Mouse (Mus musculus) cerebellum, adult 2 months (tissue): Measurements from ENCODE around the gene Irx1. TPM values are rescaled to one million over a fixed set of nuclear protein-coding genes. Genes with fewer than 3 reads are reported as not detected.

Experiments used
- DNase-seq, 2 experiments: peaks; one replicate each; pipeline ENCODE4 v3.0.0; 2021
- H3K27ac ChIP-seq: fragments of 200-500 bp; 2 replicates; pipeline ENCODE4 v1.5.1; 2012; ENCODE audit warnings: low read length, control low read depth, inconsistent platforms; ENCODE audit not compliant: insufficient read depth
- H3K27me3 ChIP-seq: fragments of 200-500 bp; 2 replicates; pipeline ENCODE4 v1.6.1; 2012; ENCODE audit warnings: inconsistent platforms, mild to moderate bottlenecking, low read length, moderate library complexity; ENCODE audit not compliant: control insufficient read depth, insufficient read depth
- H3K4me1 ChIP-seq: fragments of 200-500 bp; 2 replicates; pipeline ENCODE4 v1.6.1; 2011; ENCODE audit warnings: low read length; ENCODE audit not compliant: control insufficient read depth, insufficient read depth
- H3K4me3 ChIP-seq: fragments of 200-500 bp; replicated peaks from 2 replicates; pipeline ENCODE3; 2011; ENCODE audit warnings: mild to moderate bottlenecking, low read depth, low read length, control low read depth; ENCODE audit not compliant: insufficient read depth
- CTCF ChIP-seq: fragments of 200-500 bp; IDR thresholded peaks from 2 replicates; pipeline ENCODE4 v1.5.1; 2011; ENCODE audit warnings: low read depth, mild to moderate bottlenecking, control low read depth, low read length, moderate library complexity, borderline replicate concordance; ENCODE audit not compliant: insufficient read depth
- POLR2A ChIP-seq: fragments of 200-500 bp; IDR thresholded peaks from 2 replicates; pipeline ENCODE4 v1.6.1; 2011; ENCODE audit warnings: low read length, control low read depth, borderline replicate concordance; ENCODE audit not compliant: insufficient read depth
- WGBS: fragments of 180-500 bp; shearing (Covaris S2); methylation state at CpG from one replicate; pipeline ENCODE4 v1.1.7; 2018; 5-methylcytosine and 5-hydroxymethylcytosine counted together
- polyA plus RNA-seq: library from polyadenylated mRNA; depleted of rRNA; stranded (reverse); fragments of >200 nt; gene quantifications from 2 replicates; pipeline ENCODE4 v1.2.3, GENCODE M21; 2012; rRNA removed

The Irx1 gene
- polyA plus RNA-seq: 21.2 and 22.4 TPM in 2 replicates

DNA sequence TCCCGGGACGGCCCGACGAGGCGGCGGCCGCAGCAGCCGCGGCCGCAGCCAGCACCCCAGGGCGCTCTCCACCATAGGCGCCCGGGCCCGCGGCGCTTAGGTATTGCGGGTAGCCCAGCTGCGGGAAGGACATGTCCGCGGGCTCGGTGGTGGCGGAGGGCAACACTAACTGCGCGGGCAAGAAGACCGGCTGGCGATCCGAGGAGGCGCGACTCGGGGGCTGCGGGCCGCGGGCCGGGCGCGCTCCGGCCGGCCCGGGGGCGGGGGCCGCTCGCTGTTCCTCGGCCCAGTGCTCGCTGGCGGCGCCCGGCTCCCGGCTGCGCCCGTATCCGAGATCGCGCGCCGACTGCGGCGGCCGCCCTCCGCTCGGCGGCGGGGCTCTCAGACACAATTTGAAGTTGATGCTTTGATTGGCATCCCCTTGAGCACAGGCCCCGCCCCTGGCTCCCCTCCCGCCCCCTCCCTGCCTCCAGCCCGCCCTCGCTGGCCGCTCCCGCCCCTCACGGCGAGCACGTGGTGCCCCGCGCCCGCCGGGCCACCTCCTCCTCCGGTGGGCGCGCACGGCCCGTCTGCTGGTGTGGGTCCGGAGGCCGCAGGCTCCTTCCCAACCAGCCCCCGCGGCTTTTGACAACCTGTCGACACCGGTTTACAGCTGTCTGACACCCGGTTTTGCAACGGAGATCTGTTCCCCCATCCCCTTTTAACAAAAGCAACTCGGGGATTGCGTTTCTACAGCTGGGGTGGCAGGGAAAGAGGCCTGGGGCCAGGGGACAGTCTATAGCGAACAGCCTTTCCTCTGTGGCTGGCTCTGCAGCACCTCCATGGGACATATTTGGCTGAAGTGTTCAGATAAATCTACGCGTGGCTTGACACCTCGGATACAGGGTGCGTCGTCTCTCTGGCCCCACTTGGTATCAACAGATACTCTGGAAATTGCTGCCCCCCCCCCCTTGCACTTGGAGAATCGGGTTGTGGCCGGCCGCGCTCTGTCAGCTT, at the start of gene Irx1:
TSS of gene Irx1 (minus strand) at position 368 of the 996 bp plus-strand sequence.
- no peaks in the 10 kb centered on the region; the same call in 1 of the 2 replicates for H3K4me1 ChIP-seq
- TF ChIP-seq POLR2A (no peak), CTCF (no peak)
- WGBS: under 1% methylated on average over 98 of the region's 100 CpGs
- H3K27ac ChIP-seq: no peak within 1 kb of the TSS
- H3K27me3 ChIP-seq: peaks cover 8% of the 10 kb centered on the region; the same call in 1 of the 2 replicates
- peak within 1 kb of the TSS; percentile 23 for H3K4me3 ChIP-seq
- DNase-seq: peak in 1 of 2 experiments; percentile 28

DNA sequence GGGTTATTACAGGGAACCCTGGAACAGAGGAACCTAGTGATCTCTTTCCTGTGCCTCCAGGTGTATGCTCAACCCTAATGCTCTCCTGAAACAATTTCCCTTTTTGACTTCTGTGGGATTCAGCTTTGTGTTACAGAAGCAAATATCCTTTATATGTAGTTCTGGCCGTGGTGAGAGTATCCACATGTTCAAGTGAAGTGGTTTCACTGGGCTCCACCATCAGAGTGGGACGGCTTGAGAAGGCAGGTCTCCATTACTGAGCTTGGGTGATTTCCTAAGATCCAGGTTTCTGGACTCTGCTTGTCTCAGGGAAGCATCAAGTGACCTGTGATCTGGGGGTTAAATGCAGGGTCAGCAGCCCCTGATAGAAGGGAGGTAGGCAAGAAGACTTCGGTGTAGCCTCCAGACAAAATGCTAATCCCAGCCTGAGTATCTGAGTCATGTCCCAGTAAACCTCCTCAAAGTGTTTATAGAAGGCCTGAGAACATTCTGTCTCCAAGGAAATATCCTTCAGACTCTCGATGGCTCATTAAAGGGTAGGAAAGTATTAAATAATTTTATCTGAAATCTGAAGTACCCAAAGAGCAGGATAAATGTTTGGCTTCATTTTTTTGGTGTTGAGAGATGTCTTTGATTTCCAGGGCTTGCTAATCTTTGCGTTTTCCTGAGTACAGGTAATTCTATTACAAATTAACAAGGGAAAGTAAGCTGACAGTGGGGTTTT, 16.6 kb upstream of the Irx1 start:
- Histone ChIP-seq H3K4me1 (no peaks in the 10 kb centered on the region), H3K27me3 (no peaks in the 10 kb centered on the region), H3K4me3 (no peak overlapping the region), H3K27ac (no peak overlapping the region)
- 67% methylated on average over 5 of the region's 5 CpGs for WGBS
- DNase-seq: no peak
- TF ChIP-seq POLR2A: no peak
- TF ChIP-seq CTCF: no peak

DNA sequence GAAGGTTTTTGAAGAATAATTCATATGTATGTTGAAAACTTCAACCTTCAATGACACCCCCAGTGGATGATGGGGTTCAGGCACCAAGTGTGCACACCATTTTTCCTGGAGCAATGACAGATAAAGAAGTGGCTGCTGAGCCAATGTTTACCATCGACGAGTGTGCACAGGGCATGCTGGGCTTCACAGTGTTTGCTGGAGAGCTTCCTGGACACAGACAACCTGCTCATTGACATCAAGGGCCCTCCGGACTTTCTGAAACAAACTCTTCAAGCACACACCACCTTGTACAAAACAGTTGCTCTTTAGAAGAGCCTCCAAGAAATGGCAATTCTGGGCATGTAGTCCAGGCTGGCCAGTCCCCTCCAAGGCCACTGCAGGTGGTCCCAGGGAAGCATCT, 12.2 kb upstream of the Irx1 start:
- no peak overlapping the region for H3K4me3 ChIP-seq
- no peak for DNase-seq
- TF ChIP-seq CTCF: no peak
- no peak for TF ChIP-seq POLR2A
- no peak overlapping the region for H3K27ac ChIP-seq
- no peaks in the 10 kb centered on the region for H3K27me3 ChIP-seq
- no peaks in the 10 kb centered on the region for H3K4me1 ChIP-seq
- 68% methylated on average over 3 of the region's 3 CpGs for WGBS

DNA sequence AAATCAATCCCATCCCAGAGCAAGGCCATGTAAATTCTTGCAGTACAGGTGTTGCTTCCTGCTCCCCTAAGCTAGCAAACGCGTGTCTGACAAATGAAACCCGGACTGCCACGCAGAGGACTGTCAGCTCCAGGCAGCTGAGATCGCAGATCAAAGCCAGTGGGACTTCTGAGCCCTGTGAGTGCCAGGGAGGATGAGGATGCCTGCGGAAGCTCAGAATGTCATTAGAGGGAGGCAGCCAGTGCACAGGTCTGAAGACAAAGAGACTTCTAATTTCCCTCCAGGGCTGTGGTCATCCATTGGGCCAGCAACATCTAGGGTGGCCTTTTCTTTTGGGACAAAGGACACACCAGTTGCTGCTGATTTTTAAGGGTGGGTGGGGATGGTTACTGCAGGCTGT, 4.8 kb upstream of the Irx1 start:
- Histone ChIP-seq H3K27me3 (peaks cover 5% of the 10 kb centered on the region; the same call in 1 of the 2 replicates), H3K4me1 (no peaks in the 10 kb centered on the region), H3K27ac (no peak overlapping the region), H3K4me3 (no peak overlapping the region)
- no peak for DNase-seq
- 4% methylated on average over 6 of the region's 6 CpGs for WGBS
- no peak for TF ChIP-seq POLR2A
- TF ChIP-seq CTCF: no peak

DNA sequence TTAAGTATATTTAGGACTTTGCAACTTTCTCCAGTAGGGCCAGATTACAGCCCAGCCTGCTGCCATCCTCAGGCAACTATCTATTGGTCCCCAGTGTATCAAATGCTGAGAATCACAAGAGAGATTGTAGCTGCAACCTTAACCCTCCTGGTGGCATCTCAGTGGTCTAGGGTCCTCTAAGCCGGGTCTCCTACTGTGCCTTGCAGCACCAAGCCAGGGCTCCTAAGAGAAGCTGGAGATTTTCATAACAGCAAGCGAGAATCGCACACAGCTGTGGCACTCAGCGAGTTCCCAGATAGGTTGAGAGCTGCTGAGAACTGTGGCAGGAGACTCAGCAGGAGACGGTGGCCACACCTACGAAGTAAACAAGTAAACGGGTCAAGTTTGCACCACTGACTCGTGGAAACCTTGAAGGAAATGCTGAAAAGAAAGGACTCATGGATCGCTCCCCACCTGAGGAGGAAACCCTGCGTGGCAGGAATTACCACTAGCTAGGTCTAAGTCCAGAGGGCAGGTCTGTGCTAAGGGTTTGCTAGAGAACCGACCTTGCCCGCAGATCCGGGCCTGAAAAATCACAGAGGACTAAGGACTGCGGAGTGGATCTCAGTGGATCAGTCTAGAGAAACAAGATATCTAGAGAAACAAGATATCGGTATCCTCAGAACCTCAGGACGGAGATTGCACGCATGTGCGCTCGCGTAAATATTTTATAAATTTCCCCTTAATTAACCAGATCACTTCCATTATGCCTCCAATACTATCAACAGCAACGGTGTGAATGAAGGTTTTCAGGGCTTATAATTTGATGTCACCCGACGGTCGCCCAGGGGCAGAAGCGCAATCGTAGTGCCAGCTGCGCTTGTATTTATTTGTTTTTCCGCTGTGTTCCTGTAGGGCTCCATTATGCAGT, 4.1 kb upstream of the Irx1 start:
- Histone ChIP-seq H3K27me3 (peaks cover 5% of the 10 kb centered on the region; the same call in 1 of the 2 replicates), H3K4me1 (no peaks in the 10 kb centered on the region), H3K27ac (no peak overlapping the region), H3K4me3 (no peak overlapping the region)
- DNase-seq: no peak
- TF ChIP-seq POLR2A: no peak
- no peak for TF ChIP-seq CTCF
- 14% methylated on average over 28 of the region's 28 CpGs for WGBS

DNA sequence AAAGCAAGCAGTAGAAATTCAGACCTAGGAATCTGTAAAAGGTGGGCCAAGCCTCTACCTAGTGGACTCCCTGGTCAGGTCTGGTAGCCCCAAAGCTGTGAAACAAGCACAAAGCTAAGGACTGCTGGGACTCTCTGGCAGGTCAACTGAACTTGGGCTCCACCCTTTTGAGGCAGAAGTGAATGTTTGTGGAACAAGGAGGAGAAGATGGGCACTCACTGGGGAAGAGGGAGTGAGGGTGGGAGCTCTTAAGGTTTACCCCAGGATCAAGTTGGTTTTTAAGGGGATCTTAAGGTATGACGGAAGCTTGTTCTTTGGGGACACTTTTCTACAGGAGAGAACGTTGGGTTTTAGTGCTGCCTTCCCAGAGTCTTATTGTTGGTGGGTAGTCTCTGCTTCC, 3.1 kb upstream of the Irx1 start:
- Histone ChIP-seq H3K27ac (no peak overlapping the region), H3K4me3 (no peak overlapping the region), H3K4me1 (no peaks in the 10 kb centered on the region), H3K27me3 (peaks cover 5% of the 10 kb centered on the region; the same call in 1 of the 2 replicates)
- WGBS: 72% methylated on average over 2 of the region's 2 CpGs
- DNase-seq: no peak
- TF ChIP-seq POLR2A (no peak), CTCF (no peak)

DNA sequence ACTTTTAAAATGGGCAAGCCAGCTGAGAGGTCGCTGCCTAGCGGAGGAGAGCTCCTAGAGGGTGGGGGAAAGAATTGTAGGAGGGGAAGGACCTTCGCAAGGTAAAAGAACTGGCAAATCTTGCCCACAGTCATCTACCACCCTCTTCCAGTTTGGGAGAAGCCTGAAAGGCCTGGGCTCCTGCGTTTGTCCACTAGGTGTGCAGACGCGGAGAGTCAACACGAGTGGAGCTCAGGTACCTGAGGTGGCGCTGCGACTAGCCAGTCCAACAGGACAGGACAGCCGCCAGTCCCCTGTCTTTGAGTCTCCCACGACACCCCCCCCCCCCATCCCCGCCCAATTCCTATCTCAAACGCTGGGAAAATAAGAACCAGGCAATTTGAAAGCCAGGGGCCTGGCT, 843 bp upstream of the Irx1 start:
- TF ChIP-seq POLR2A (no peak), CTCF (no peak)
- WGBS: 10% methylated on average over 13 of the region's 13 CpGs
- no peaks in the 10 kb centered on the region; the same call in 1 of the 2 replicates for H3K4me1 ChIP-seq
- DNase-seq: no peak
- no peak overlapping the region for H3K27ac ChIP-seq
- H3K27me3 ChIP-seq: peaks cover 8% of the 10 kb centered on the region; the same call in 1 of the 2 replicates
- H3K4me3 ChIP-seq: no peak overlapping the region
